Mouse (Mus musculus) kidney, embryonic 15.5 days (tissue): ENCODE data around the gene Gm7579. TPM values are rescaled to one million over a fixed set of nuclear protein-coding genes. Genes with fewer than 3 reads are reported as not detected.
"Not testable (repeated sequence)": the region's sequence is repeated elsewhere in the genome, so short reads cannot be mapped to it uniquely, and the experiment has no call there.

Source experiments
- ATAC-seq: fragments of 200-750 bp; cut with Nextera tagmentation; replicated peaks from 2 replicates; pipeline ENCODE4 v1.8.0; 2017; ENCODE audit warnings: moderate TSS enrichment; ENCODE audit not compliant: low FRiP score
- H3K27ac ChIP-seq: fragments of 300-500 bp; sonication (generic); 2 replicates; pipeline ENCODE4 v1.5.1; 2015; ENCODE audit warnings: mild to moderate bottlenecking, inconsistent platforms
- H3K27me3 ChIP-seq: fragments of 300-500 bp; sonication (generic); 2 replicates; pipeline ENCODE4 v1.6.1; 2015; ENCODE audit warnings: inconsistent platforms
- H3K36me3 ChIP-seq: fragments of 300-500 bp; sonication (generic); 2 replicates; pipeline ENCODE4 v1.6.1; 2015; ENCODE audit warnings: inconsistent platforms
- H3K4me1 ChIP-seq: fragments of 300-500 bp; sonication (generic); 2 replicates; pipeline ENCODE4 v1.6.1; 2015; ENCODE audit warnings: inconsistent platforms
- H3K4me2 ChIP-seq: fragments of 300-500 bp; sonication (generic); 2 replicates; pipeline ENCODE4 v1.6.1; 2015; ENCODE audit warnings: moderate library complexity, mild to moderate bottlenecking, inconsistent platforms
- H3K4me3 ChIP-seq: fragments of 300-500 bp; sonication (generic); replicated peaks from 2 replicates; pipeline ENCODE4 v1.5.1; 2015; ENCODE audit warnings: mild to moderate bottlenecking, inconsistent platforms
- H3K9ac ChIP-seq: fragments of 300-500 bp; sonication (generic); 2 replicates; pipeline ENCODE4 v1.6.1; 2015; ENCODE audit warnings: mild to moderate bottlenecking, inconsistent platforms
- H3K9me3 ChIP-seq: fragments of 300-500 bp; sonication (generic); replicated peaks from 2 replicates; pipeline ENCODE4 v1.6.1; 2016; ENCODE audit warnings: inconsistent platforms
- WGBS: fragments of 180-500 bp; shearing (Covaris S2); methylation state at CpG from one replicate; pipeline ENCODE4 v1.1.7; 2015; ENCODE audit warnings: mixed read lengths; 5-methylcytosine and 5-hydroxymethylcytosine counted together
- polyA plus RNA-seq: library from polyadenylated mRNA; unstranded; fragments of >200 nt; fragmentation: Nextera tagmentation; extraction: Ambion mirVana; gene quantifications from 2 replicates; pipeline ENCODE4 v1.2.1, GENCODE M21; 2015

Gene Gm7579
- polyA plus RNA-seq, result not detected in 2 replicates

GRCm38 (mm10) chr7:142211559-142211958 is at the start of gene Gm7579:
Gene Gm7579, plus strand, starts transcription at chr7:142211859.
- no peak within 1 kb of the TSS for H3K4me2 ChIP-seq
- H3K9me3 ChIP-seq, result no peaks in the 10 kb centered on the region
- H3K36me3 ChIP-seq, result no peaks in the 10 kb centered on the region
- no peaks in the 10 kb centered on the region for H3K27me3 ChIP-seq
- no peak within 1 kb of the TSS for H3K27ac ChIP-seq
- no peak for ATAC-seq
- no peak within 1 kb of the TSS for H3K4me3 ChIP-seq
- no peak within 1 kb of the TSS for H3K9ac ChIP-seq
- H3K4me1 ChIP-seq, result no peaks in the 10 kb centered on the region
- 45% methylated on average over 1 of the region's 1 CpGs for WGBS

GRCm38 (mm10) chr7:142165639-142166038 is 46.0 kb upstream of the Gm7579 start, which contains the start of gene Gm4553:
Gene Gm4553, minus strand, starts transcription at chr7:142165739.
- not testable (repeated sequence) for H3K9me3 ChIP-seq, H3K27ac ChIP-seq, H3K36me3 ChIP-seq, ATAC-seq, H3K27me3 ChIP-seq, H3K9ac ChIP-seq, H3K4me2 ChIP-seq, H3K4me3 ChIP-seq, H3K4me1 ChIP-seq

- Histone ChIP-seq H3K4me3 (no peak overlapping the region), H3K27me3 (no peaks in the 10 kb centered on the region), H3K4me2 (no peak overlapping the region), H3K36me3 (no peaks in the 10 kb centered on the region), H3K9me3 (no peaks in the 10 kb centered on the region), H3K9ac (no peak overlapping the region), H3K27ac (no peak overlapping the region), H3K4me1 (no peaks in the 10 kb centered on the region)
- ATAC-seq, result no peak
- 52% methylated on average over 3 of the region's 3 CpGs for WGBS
Observed at GRCm38 (mm10) chr7:142169836-142170235, 41.8 kb upstream of the Gm7579 start.

- H3K4me1 ChIP-seq, ATAC-seq, H3K4me2 ChIP-seq: not testable (repeated sequence)
Observed at GRCm38 (mm10) chr7:142175905-142176304, 35.8 kb upstream of the Gm7579 start, which contains the start of gene Krtap5-2. Gene Krtap5-2, minus strand, starts transcription at chr7:142176005.

GRCm38 (mm10) chr7:142178685-142179084 is 33.0 kb upstream of the Gm7579 start:
- H3K27me3 ChIP-seq, result no peaks in the 10 kb centered on the region
- no peak overlapping the region for H3K4me2 ChIP-seq
- no peak overlapping the region for H3K4me3 ChIP-seq
- H3K9ac ChIP-seq, result no peak overlapping the region
- 83% methylated on average over 1 of the region's 1 CpGs for WGBS
- no peak overlapping the region for H3K27ac ChIP-seq
- H3K9me3 ChIP-seq, result no peaks in the 10 kb centered on the region
- H3K36me3 ChIP-seq, result no peaks in the 10 kb centered on the region
- ATAC-seq, result no peak
- no peaks in the 10 kb centered on the region for H3K4me1 ChIP-seq

More at GRCm38 (mm10) chr7:142175905-142176304, 35.8 kb upstream of the Gm7579 start, which contains the start of gene Krtap5-2:
- H3K27ac ChIP-seq, H3K4me3 ChIP-seq, H3K9ac ChIP-seq, H3K27me3 ChIP-seq, H3K9me3 ChIP-seq, H3K36me3 ChIP-seq: not testable (repeated sequence)

- no peak for ATAC-seq
- H3K9ac ChIP-seq, result no peak overlapping the region
- H3K4me2 ChIP-seq, result no peak overlapping the region
- no peaks in the 10 kb centered on the region for H3K9me3 ChIP-seq
- no peaks in the 10 kb centered on the region for H3K4me1 ChIP-seq
- H3K4me3 ChIP-seq, result no peak overlapping the region
- H3K27ac ChIP-seq, result no peak overlapping the region
- H3K27me3 ChIP-seq, result no peaks in the 10 kb centered on the region
- 61% methylated on average over 1 of the region's 1 CpGs for WGBS
- no peaks in the 10 kb centered on the region for H3K36me3 ChIP-seq
Observed at GRCm38 (mm10) chr7:142181021-142181420, 30.6 kb upstream of the Gm7579 start.

- 67% methylated on average over 2 of the region's 2 CpGs for WGBS
- Histone ChIP-seq H3K27ac (no peak overlapping the region), H3K9ac (no peak overlapping the region), H3K36me3 (no peaks in the 10 kb centered on the region), H3K4me2 (no peak overlapping the region), H3K4me1 (no peaks in the 10 kb centered on the region), H3K9me3 (no peaks in the 10 kb centered on the region), H3K4me3 (no peak overlapping the region), H3K27me3 (0 out of 2 replicates have a peak, but pooled peaks cover 3% of the 10 kb centered on the region)
- ATAC-seq, result no peak
Observed at GRCm38 (mm10) chr7:142188156-142188555, 23.5 kb upstream of the Gm7579 start.

- Histone ChIP-seq H3K9me3 (no peaks in the 10 kb centered on the region), H3K4me1 (no peaks in the 10 kb centered on the region), H3K36me3 (no peaks in the 10 kb centered on the region), H3K27ac (no peak within 1 kb of the TSS), H3K27me3 (0 out of 2 replicates have a peak, but pooled peaks cover 3% of the 10 kb centered on the region), H3K9ac (no peak within 1 kb of the TSS), H3K4me3 (no peak within 1 kb of the TSS), H3K4me2 (no peak within 1 kb of the TSS)
- no peak for ATAC-seq
- WGBS, result 44% methylated on average over 2 of the region's 2 CpGs
Observed at GRCm38 (mm10) chr7:142190289-142190688, 21.4 kb upstream of the Gm7579 start, which contains the start of gene Gm10153. Gene Gm10153, minus strand, starts transcription at chr7:142190389.

- Histone ChIP-seq H3K9ac (no peak overlapping the region), H3K27me3 (no peaks in the 10 kb centered on the region), H3K36me3 (no peaks in the 10 kb centered on the region), H3K27ac (no peak overlapping the region), H3K4me1 (no peaks in the 10 kb centered on the region), H3K9me3 (no peaks in the 10 kb centered on the region), H3K4me2 (no peak overlapping the region), H3K4me3 (no peak overlapping the region)
- no peak for ATAC-seq
- 80% methylated on average over 2 of the region's 2 CpGs for WGBS
Observed at GRCm38 (mm10) chr7:142198748-142199147, 12.9 kb upstream of the Gm7579 start.

- Histone ChIP-seq H3K4me2 (no peak within 1 kb of the TSS), H3K4me1 (no peaks in the 10 kb centered on the region), H3K36me3 (no peaks in the 10 kb centered on the region), H3K27me3 (no peaks in the 10 kb centered on the region), H3K9me3 (no peaks in the 10 kb centered on the region), H3K9ac (no peak within 1 kb of the TSS), H3K4me3 (no peak within 1 kb of the TSS), H3K27ac (no peak within 1 kb of the TSS)
- WGBS, result 10% methylated on average over 1 of the region's 1 CpGs
- ATAC-seq, result no peak
Observed at GRCm38 (mm10) chr7:142201064-142201463, 10.6 kb upstream of the Gm7579 start, which contains the start of gene Krtap5-3. Gene Krtap5-3, plus strand, starts transcription at chr7:142201364.

GRCm38 (mm10) chr7:142205488-142205887 is 6.2 kb upstream of the Gm7579 start:
- Histone ChIP-seq H3K9me3 (no peaks in the 10 kb centered on the region), H3K9ac (no peak overlapping the region), H3K27ac (no peak overlapping the region), H3K4me1 (no peaks in the 10 kb centered on the region), H3K27me3 (no peaks in the 10 kb centered on the region), H3K4me3 (no peak overlapping the region), H3K4me2 (no peak overlapping the region), H3K36me3 (no peaks in the 10 kb centered on the region)
- ATAC-seq, result no peak

- H3K27ac ChIP-seq, ATAC-seq, H3K27me3 ChIP-seq, H3K4me2 ChIP-seq, H3K4me1 ChIP-seq, H3K9ac ChIP-seq, H3K9me3 ChIP-seq, H3K4me3 ChIP-seq, H3K36me3 ChIP-seq: not testable (repeated sequence)
- 86% methylated on average over 5 of the region's 5 CpGs for WGBS
Observed at GRCm38 (mm10) chr7:142206891-142207290, 4.8 kb upstream of the Gm7579 start.

- 74% methylated on average over 1 of the region's 1 CpGs for WGBS
- not testable (repeated sequence) for H3K36me3 ChIP-seq
Observed at GRCm38 (mm10) chr7:142212136-142212535, 477 bp downstream of the Gm7579 start.

More at GRCm38 (mm10) chr7:142212136-142212535, 477 bp downstream of the Gm7579 start:
- H3K9ac ChIP-seq, H3K4me1 ChIP-seq, H3K27ac ChIP-seq, H3K4me3 ChIP-seq, H3K4me2 ChIP-seq, ATAC-seq, H3K27me3 ChIP-seq, H3K9me3 ChIP-seq: not testable (repeated sequence)
